Mouse (Mus musculus) left cerebral cortex, postnatal 25 days (tissue): Measurements from ENCODE around the gene Lrp2bp. TPM values are rescaled to one million over a fixed set of nuclear protein-coding genes. Genes with fewer than 3 reads are reported as not detected.

Experiments used
- DNase-seq, 2 experiments: peaks; one replicate each; pipeline ENCODE4 v3.0.0; 2022; ENCODE audit warnings: low spot score in 2 of 2, mixed read lengths in 1 of 2
- intact Hi-C: fragments of 180-260 bp; cut with DNase I; formaldehyde crosslinking; loops from one replicate; pipeline ENCODE4 v1.15.1; 2025
- total RNA-seq, 2 experiments: library from RNA; stranded (reverse); gene quantifications; 2 replicates each; pipeline ENCODE4 v1.2.3; 2021

The Lrp2bp gene
- total RNA-seq, 2 experiments from 2014 or later: 0.30 to 0.78 TPM

- intact Hi-C loops: no loop called here
- peak; percentile 28 to 50 for DNase-seq
Measured at GRCm38 (mm10) chr8:46010746-46011680, 11.9 kb downstream of the Lrp2bp start.

- peak in 1 of 2 experiments; percentile 54 for DNase-seq
Measured at GRCm38 (mm10) chr8:46022203-46022602, 23.1 kb downstream of the Lrp2bp start.

GRCm38 (mm10) chr8:46022758-46023157 is 23.7 kb downstream of the Lrp2bp start:
- intact Hi-C loops: no loop called here
- no peak for DNase-seq

More at GRCm38 (mm10) chr8:46022203-46022602, 23.1 kb downstream of the Lrp2bp start:
- intact Hi-C loops: no loop called here

GRCm38 (mm10) chr8:46024392-46024791 is 25.3 kb downstream of the Lrp2bp start:
- no peak for DNase-seq
- intact Hi-C loops: no loop called here

- DNase-seq: no peak
- intact Hi-C loops: no loop called here
Measured at GRCm38 (mm10) chr8:46036217-46036616, 37.1 kb downstream of the Lrp2bp start.

GRCm38 (mm10) chr8:46039666-46040065 is 40.6 kb downstream of the Lrp2bp start:
- intact Hi-C loops: no loop called here
- DNase-seq: no peak

- peak; percentile 26 to 56 for DNase-seq
- intact Hi-C loops: no loop called here
Measured at GRCm38 (mm10) chr8:46040260-46040659, 41.2 kb downstream of the Lrp2bp start.

- DNase-seq: no peak
- intact Hi-C loops: no loop called here
Measured at GRCm38 (mm10) chr8:46072798-46073197, 73.7 kb downstream of the Lrp2bp start.

GRCm38 (mm10) chr8:46073540-46074140 is 74.5 kb downstream of the Lrp2bp start:
- no peak for DNase-seq
- intact Hi-C loops: no loop called here

- DNase-seq: no peak
- intact Hi-C loops: no loop called here
Measured at GRCm38 (mm10) chr8:46075223-46075622, 76.1 kb downstream of the Lrp2bp start.

- no peak for DNase-seq
- intact Hi-C loops: no loop called here
Measured at GRCm38 (mm10) chr8:46078866-46079265, 79.8 kb downstream of the Lrp2bp start.

Other genes starting within 250 kb of the Lrp2bp start
- 1 to 10 TPM; 2.7 TPM for gene Pdlim3, start 113.8 kb upstream of the Lrp2bp start, total RNA-seq
- 1 to 10 TPM; 1.3 to 1.4 TPM for gene Ccdc110, start 64.7 kb upstream of the Lrp2bp start, total RNA-seq
- 1 to 10 TPM; 1.7 to 2.7 TPM for gene 1700029J07Rik, start 24.1 kb upstream of the Lrp2bp start, total RNA-seq
- gene Ufsp2, start 23.8 kb upstream of the Lrp2bp start, total RNA-seq: 10 to 100 TPM; 50.8 to 57.1 TPM
- 10 to 100 TPM in 1 of 2 experiments, 1 to 10 TPM in 1; 9.2 to 14.3 TPM for gene Ankrd37, start 6.4 kb downstream of the Lrp2bp start, total RNA-seq
- 10 to 100 TPM; 21.4 to 22.8 TPM for gene Cfap97, start 152.5 kb downstream of the Lrp2bp start, total RNA-seq
- gene Snx25, start 152.9 kb downstream of the Lrp2bp start, total RNA-seq: 10 to 100 TPM; 46.3 to 48.2 TPM
- gene Slc25a4, start 212.0 kb downstream of the Lrp2bp start, total RNA-seq: 100 to 1,000 TPM; 569 to 580 TPM